Mouse (Mus musculus) olfactory bulb, adult 2 months (tissue): Measurements from ENCODE around the gene Dnah17.

Experiments
- CTCF ChIP-seq: fragments of 200-500 bp; IDR thresholded peaks from 2 replicates; pipeline ENCODE4 v1.5.1; 2012; ENCODE audit warnings: low read depth, mild to moderate bottlenecking, low read length, moderate library complexity; ENCODE audit not compliant: insufficient read depth
- POLR2A ChIP-seq: fragments of 200-500 bp; IDR thresholded peaks from 2 replicates; pipeline ENCODE4 v1.6.1; 2012; ENCODE audit warnings: mild to moderate bottlenecking, low read depth, low read length, moderate library complexity; ENCODE audit not compliant: insufficient read depth

DNA sequence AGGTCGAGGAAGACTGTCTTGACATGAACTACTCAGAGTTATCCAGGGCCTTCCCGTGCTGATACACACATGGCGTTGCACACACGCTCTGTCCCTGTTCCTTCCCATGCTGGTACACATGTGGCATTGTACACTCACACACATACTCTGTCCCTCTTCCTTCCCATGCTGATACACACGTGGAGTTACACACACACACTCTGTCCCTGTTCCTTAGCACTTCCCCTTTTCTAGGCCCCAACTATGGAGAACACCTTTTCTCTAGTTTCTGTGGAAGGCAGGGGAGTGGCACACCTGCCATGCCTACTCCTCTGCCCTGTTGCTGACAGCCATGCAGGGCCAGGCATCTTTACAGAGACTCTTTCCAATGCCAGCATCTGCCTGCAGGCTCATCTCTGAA is 47.8 kb upstream of the Dnah17 start:
- TF ChIP-seq CTCF (no peak), POLR2A (no peak)
